Mouse (Mus musculus): ENCODE measurements around the gene Icam4. TPM values are rescaled to one million over a fixed set of nuclear protein-coding genes. Genes with fewer than 3 reads are reported as not detected.
"Not testable (repeated sequence)": the region's sequence is repeated elsewhere in the genome, so short reads cannot be mapped to it uniquely, and the experiment has no call there.

Icam4 gene
- under 1 TPM; 0.53 to 0.79 TPM for total RNA-seq (2021)

GRCm38 (mm10) chr9:21029291-21030054 is at the start of gene Icam4:
Gene Icam4, plus strand, starts transcription at chr9:21029373.
- DNase-seq: peak; percentile 87 to 89
- intact Hi-C loops (cut with DNase I): loop anchor here (2.0 kb wide), 3 partner anchors 27 to 107 kb away; partner anchors contain the start of genes Fdx1l, Gm49373 and Mrpl4

- intact Hi-C loops (cut with DNase I): no loop called here
- no peak for DNase-seq
Observed at GRCm38 (mm10) chr9:20979769-20980168, 49.4 kb upstream of the Icam4 start.

GRCm38 (mm10) chr9:20982171-20982570 is 47.0 kb upstream of the Icam4 start:
- DNase-seq: no peak
- intact Hi-C loops (cut with DNase I): no loop called here

GRCm38 (mm10) chr9:20983169-20983568 is 46.0 kb upstream of the Icam4 start:
- intact Hi-C loops (cut with DNase I): no loop called here
- no peak for DNase-seq

GRCm38 (mm10) chr9:20986952-20987686 is 42.1 kb upstream of the Icam4 start:
- peak; percentile 73 to 77 for DNase-seq
- intact Hi-C loops (cut with DNase I): no loop called here

GRCm38 (mm10) chr9:20987953-20988352 is 41.2 kb upstream of the Icam4 start:
- DNase-seq: no peak
- intact Hi-C loops (cut with DNase I): no loop called here

- peak in 1 of 2 experiments; percentile 35 for DNase-seq
- intact Hi-C loops (cut with DNase I): no loop called here
Observed at GRCm38 (mm10) chr9:20990861-20991260, 38.3 kb upstream of the Icam4 start.

GRCm38 (mm10) chr9:20991587-20991986 is 37.6 kb upstream of the Icam4 start:
- DNase-seq: no peak
- intact Hi-C loops (cut with DNase I): no loop called here

- intact Hi-C loops (cut with DNase I): no loop called here
- DNase-seq: no peak
Observed at GRCm38 (mm10) chr9:20993165-20993898, 35.8 kb upstream of the Icam4 start.

GRCm38 (mm10) chr9:20995069-20995468 is 34.1 kb upstream of the Icam4 start:
- intact Hi-C loops (cut with DNase I): loop anchor here (5.0 kb wide), 1 partner anchor 78 kb away; no protein-coding TSS in a partner anchor
- no peak for DNase-seq

GRCm38 (mm10) chr9:20997065-20997464 is 32.1 kb upstream of the Icam4 start:
- DNase-seq: no peak
- intact Hi-C loops (cut with DNase I): loop anchor here (5.0 kb wide), 1 partner anchor 80 kb away; no protein-coding TSS in a partner anchor

GRCm38 (mm10) chr9:20998337-20998736 is 30.8 kb upstream of the Icam4 start:
- intact Hi-C loops (cut with DNase I): loop anchor here (5.0 kb wide), 1 partner anchor 81 kb away; no protein-coding TSS in a partner anchor
- not testable (repeated sequence) for DNase-seq

GRCm38 (mm10) chr9:21000811-21001210 is 28.4 kb upstream of the Icam4 start:
- DNase-seq: peak; percentile 40 to 52
- intact Hi-C loops (cut with DNase I): loop anchor here (1.0 to 2.0 kb wide), 2 partner anchors 24 to 100 kb away; no protein-coding TSS in a partner anchor

GRCm38 (mm10) chr9:21001651-21002200 is 27.4 kb upstream of the Icam4 start:
- intact Hi-C loops (cut with DNase I): loop anchor here (2.0 kb wide), 3 partner anchors 27 to 101 kb away; partner anchors contain the start of gene Icam4
- DNase-seq: peak in 1 of 2 experiments; percentile 36

- intact Hi-C loops (cut with DNase I): loop anchor here (2.0 kb wide), 2 partner anchors 27 to 49 kb away; partner anchors contain the start of gene Icam4
- no peak for DNase-seq
Observed at GRCm38 (mm10) chr9:21002270-21002626, 26.9 kb upstream of the Icam4 start.

GRCm38 (mm10) chr9:21002627-21003551 is 26.3 kb upstream of the Icam4 start, which contains the start of gene Mrpl4:
Gene Mrpl4, plus strand, starts transcription at chr9:21002738.
- intact Hi-C loops (cut with DNase I): loop anchor here (2.0 kb wide), 2 partner anchors 26 to 50 kb away; partner anchors contain the start of gene Icam4

GRCm38 (mm10) chr9:21007313-21007952 is 21.7 kb upstream of the Icam4 start:
- no peak for DNase-seq
- intact Hi-C loops (cut with DNase I): no loop called here

More at GRCm38 (mm10) chr9:21002627-21003551, 26.3 kb upstream of the Icam4 start, which contains the start of gene Mrpl4:
- peak; percentile 90 to 93 for DNase-seq

GRCm38 (mm10) chr9:21008007-21008406 is 21.2 kb upstream of the Icam4 start:
- no peak for DNase-seq
- intact Hi-C loops (cut with DNase I): no loop called here

- intact Hi-C loops (cut with DNase I): no loop called here
- DNase-seq: no peak
Observed at GRCm38 (mm10) chr9:21010362-21010761, 18.8 kb upstream of the Icam4 start.

Data from heart, postnatal 10 days (tissue).